Mouse (Mus musculus) heart, adult 2 months (tissue): ENCODE results near the gene Uqcc1.

Experiments used
- CTCF ChIP-seq: fragments of 200-600 bp; IDR thresholded peaks from 2 replicates; pipeline ENCODE4 v1.8.1; 2022; ENCODE audit warnings: antibody characterized with exemption, mild to moderate bottlenecking, moderate library complexity
- POLR2A ChIP-seq: fragments of 200-500 bp; IDR thresholded peaks from 2 replicates; pipeline ENCODE4 v1.6.1; 2011; ENCODE audit warnings: mild to moderate bottlenecking, low read depth, low read length, control low read depth; ENCODE audit not compliant: insufficient read depth

- TF ChIP-seq POLR2A, result no peak
- TF ChIP-seq CTCF, result no peak
Observed at GRCm38 (mm10) chr2:155816179-155816578, 113.9 kb downstream of the Uqcc1 start.
